Mouse (Mus musculus): ENCODE measurements at regions not wholly inside any gene's neighbourhood (a gene's known extent, or its start where the extent isn't known, plus 50 kb on each side); places are given as distances from the start of the nearest gene placed in this dataset.

GRCm38 (mm10) chr10:69005199-69005872, 145.9 kb upstream of the Rhobtb1 start:
- no peak for TF ChIP-seq GATA1 (IDR thresholded peaks at IDR 0.05; ENCODE audit: low read length)
- no peak for TF ChIP-seq TAL1 (IDR thresholded peaks at IDR 0.05; ENCODE audit: low read length)

Data from erythroblast, embryonic 14.5 days (primary cell).